Mouse (Mus musculus) hindbrain, embryonic 15.5 days (tissue): ENCODE results near the gene Ctsd. TPM values are rescaled to one million over a fixed set of nuclear protein-coding genes. Genes with fewer than 3 reads are reported as not detected.
"Not testable (repeated sequence)": the region's sequence is repeated elsewhere in the genome, so short reads cannot be mapped to it uniquely, and the experiment has no call there.

ENCODE experiments used
- ATAC-seq: fragments of 200-750 bp; cut with Nextera tagmentation; 2 replicates; pipeline ENCODE4 v1.8.0; 2017; ENCODE audit warnings: low read depth, moderate number of reproducible peaks, moderate TSS enrichment; ENCODE audit not compliant: low FRiP score
- H3K27ac ChIP-seq: fragments of 300-500 bp; sonication (generic); replicated peaks from 2 replicates; pipeline ENCODE4 v1.5.1; 2015; ENCODE audit warnings: mild to moderate bottlenecking, inconsistent platforms
- H3K27me3 ChIP-seq: fragments of 300-500 bp; sonication (generic); 2 replicates; pipeline ENCODE4 v1.6.1; 2015; ENCODE audit warnings: control low read depth, inconsistent platforms
- H3K36me3 ChIP-seq: fragments of 300-500 bp; sonication (generic); 2 replicates; pipeline ENCODE4 v1.6.1; 2015; ENCODE audit warnings: control low read depth, inconsistent platforms
- H3K4me1 ChIP-seq: fragments of 300-500 bp; sonication (generic); replicated peaks from 2 replicates; pipeline ENCODE4 v1.6.1; 2015; ENCODE audit warnings: control low read depth, inconsistent platforms
- H3K4me2 ChIP-seq: fragments of 300-500 bp; sonication (generic); 2 replicates; pipeline ENCODE4 v1.6.1; 2015; ENCODE audit warnings: moderate library complexity, mild to moderate bottlenecking, inconsistent platforms
- H3K4me3 ChIP-seq: fragments of 300-500 bp; sonication (generic); 2 replicates; pipeline ENCODE4 v1.5.1; 2015; ENCODE audit warnings: mild to moderate bottlenecking, inconsistent platforms
- H3K9ac ChIP-seq: fragments of 300-500 bp; sonication (generic); 2 replicates; pipeline ENCODE4 v1.6.1; 2015; ENCODE audit warnings: inconsistent platforms
- H3K9me3 ChIP-seq: fragments of 300-500 bp; sonication (generic); 2 replicates; pipeline ENCODE4 v1.6.1; 2016; ENCODE audit warnings: control low read depth, inconsistent platforms
- WGBS: fragments of 180-500 bp; shearing (Covaris S2); methylation state at CpG from one replicate; pipeline ENCODE4 v1.1.7; 2015; 5-methylcytosine and 5-hydroxymethylcytosine counted together
- polyA plus RNA-seq: library from polyadenylated mRNA; unstranded; fragments of >200 nt; fragmentation: Nextera tagmentation; extraction: Ambion mirVana; gene quantifications from 2 replicates; pipeline ENCODE4 v1.2.1, GENCODE M21; 2015

Gene Ctsd
- polyA plus RNA-seq, 1 experiment from 2014 or later: 306 TPM

- Histone ChIP-seq H3K27me3 (no peaks in the 10 kb centered on the region), H3K4me3 (no peak overlapping the region), H3K27ac (no peak overlapping the region), H3K36me3 (no peaks in the 10 kb centered on the region), H3K9me3 (no peaks in the 10 kb centered on the region), H3K4me2 (no peak overlapping the region), H3K9ac (no peak overlapping the region), H3K4me1 (no peaks in the 10 kb centered on the region)
- ATAC-seq: no peak
- 97% methylated on average over 2 of the region's 2 CpGs for WGBS
Observed at GRCm38 (mm10) chr7:142418027-142418426, 30.2 kb upstream of the Ctsd start.

- Histone ChIP-seq H3K4me1 (no peaks in the 10 kb centered on the region), H3K4me3 (no peak overlapping the region), H3K4me2 (no peak overlapping the region), H3K9me3 (no peaks in the 10 kb centered on the region), H3K9ac (no peak overlapping the region), H3K36me3 (no peaks in the 10 kb centered on the region), H3K27ac (no peak overlapping the region), H3K27me3 (no peaks in the 10 kb centered on the region)
- ATAC-seq: no peak
- 72% methylated on average over 3 of the region's 3 CpGs for WGBS
Observed at GRCm38 (mm10) chr7:142416225-142416624, 28.4 kb upstream of the Ctsd start.

- no peaks in the 10 kb centered on the region for H3K36me3 ChIP-seq
- H3K4me2 ChIP-seq: no peak overlapping the region
- 70% methylated on average over 4 of the region's 4 CpGs for WGBS
- no peaks in the 10 kb centered on the region for H3K4me1 ChIP-seq
- H3K9ac ChIP-seq: no peak overlapping the region
- no peak overlapping the region for H3K4me3 ChIP-seq
- H3K27ac ChIP-seq: no peak overlapping the region
- H3K27me3 ChIP-seq: no peaks in the 10 kb centered on the region
- no peaks in the 10 kb centered on the region for H3K9me3 ChIP-seq
- no peak for ATAC-seq
Observed at GRCm38 (mm10) chr7:142415314-142415713, 27.5 kb upstream of the Ctsd start.

GRCm38 (mm10) chr7:142413285-142413684 lies 25.4 kb upstream of the Ctsd start:
- no peak overlapping the region for H3K4me2 ChIP-seq
- H3K4me1 ChIP-seq: no peaks in the 10 kb centered on the region
- H3K9ac ChIP-seq: no peak overlapping the region
- ATAC-seq: no peak
- no peaks in the 10 kb centered on the region for H3K9me3 ChIP-seq
- WGBS: 90% methylated on average over 6 of the region's 6 CpGs
- no peak overlapping the region for H3K4me3 ChIP-seq
- no peaks in the 10 kb centered on the region for H3K27me3 ChIP-seq
- no peaks in the 10 kb centered on the region for H3K36me3 ChIP-seq
- no peak overlapping the region for H3K27ac ChIP-seq

GRCm38 (mm10) chr7:142409603-142410002 lies 21.8 kb upstream of the Ctsd start:
- H3K4me1 ChIP-seq: no peaks in the 10 kb centered on the region
- H3K9ac ChIP-seq: no peak overlapping the region
- no peaks in the 10 kb centered on the region for H3K36me3 ChIP-seq
- H3K9me3 ChIP-seq: no peaks in the 10 kb centered on the region
- WGBS: 81% methylated on average over 3 of the region's 3 CpGs
- ATAC-seq: no peak
- H3K27me3 ChIP-seq: no peaks in the 10 kb centered on the region
- H3K27ac ChIP-seq: no peak overlapping the region
- no peak overlapping the region for H3K4me2 ChIP-seq
- no peak overlapping the region for H3K4me3 ChIP-seq

GRCm38 (mm10) chr7:142408686-142409085 lies 20.8 kb upstream of the Ctsd start:
- 93% methylated on average over 8 of the region's 8 CpGs for WGBS

GRCm38 (mm10) chr7:142407935-142408334 lies 20.1 kb upstream of the Ctsd start:
- Histone ChIP-seq H3K9ac (no peak overlapping the region), H3K27me3 (no peaks in the 10 kb centered on the region), H3K9me3 (no peaks in the 10 kb centered on the region), H3K4me3 (no peak overlapping the region), H3K27ac (no peak overlapping the region), H3K4me1 (no peaks in the 10 kb centered on the region), H3K36me3 (no peaks in the 10 kb centered on the region), H3K4me2 (no peak overlapping the region)
- WGBS: 77% methylated on average over 4 of the region's 4 CpGs
- ATAC-seq: no peak

More at GRCm38 (mm10) chr7:142408686-142409085, 20.8 kb upstream of the Ctsd start:
- H3K27me3 ChIP-seq: no peaks in the 10 kb centered on the region
- ATAC-seq: no peak
- no peak overlapping the region for H3K27ac ChIP-seq
- H3K36me3 ChIP-seq: no peaks in the 10 kb centered on the region
- H3K4me3 ChIP-seq: no peak overlapping the region
- no peak overlapping the region for H3K9ac ChIP-seq
- H3K9me3 ChIP-seq: no peaks in the 10 kb centered on the region
- no peak overlapping the region for H3K4me2 ChIP-seq
- H3K4me1 ChIP-seq: no peaks in the 10 kb centered on the region

- H3K27ac ChIP-seq, H3K4me1 ChIP-seq, H3K4me2 ChIP-seq, H3K27me3 ChIP-seq, H3K9me3 ChIP-seq, H3K36me3 ChIP-seq, ATAC-seq, H3K9ac ChIP-seq, H3K4me3 ChIP-seq: not testable (repeated sequence)
- WGBS: 79% methylated on average over 5 of the region's 5 CpGs
Observed at GRCm38 (mm10) chr7:142405134-142405533, 17.3 kb upstream of the Ctsd start.

- no peak overlapping the region for H3K4me2 ChIP-seq
- no peaks in the 10 kb centered on the region for H3K4me1 ChIP-seq
- no peak overlapping the region for H3K9ac ChIP-seq
- no peak for ATAC-seq
- no peaks in the 10 kb centered on the region for H3K36me3 ChIP-seq
- H3K27ac ChIP-seq: no peak overlapping the region
- no peak overlapping the region for H3K4me3 ChIP-seq
- no peaks in the 10 kb centered on the region for H3K27me3 ChIP-seq
- 86% methylated on average over 4 of the region's 4 CpGs for WGBS
- H3K9me3 ChIP-seq: no peaks in the 10 kb centered on the region
Observed at GRCm38 (mm10) chr7:142403591-142403990, 15.8 kb upstream of the Ctsd start.

GRCm38 (mm10) chr7:142400750-142401142 lies 12.9 kb upstream of the Ctsd start:
- no peak overlapping the region for H3K9ac ChIP-seq
- no peak overlapping the region for H3K4me2 ChIP-seq
- no peaks in the 10 kb centered on the region for H3K9me3 ChIP-seq
- 47% methylated on average over 7 of the region's 7 CpGs for WGBS
- H3K4me1 ChIP-seq: no peaks in the 10 kb centered on the region
- H3K27ac ChIP-seq: no peak overlapping the region
- H3K27me3 ChIP-seq: no peaks in the 10 kb centered on the region
- H3K36me3 ChIP-seq: no peaks in the 10 kb centered on the region
- ATAC-seq: no peak
- no peak overlapping the region for H3K4me3 ChIP-seq

- ATAC-seq: no peak
- WGBS: 71% methylated on average over 7 of the region's 7 CpGs
- no peak overlapping the region for H3K4me2 ChIP-seq
- no peaks in the 10 kb centered on the region for H3K27me3 ChIP-seq
- no peaks in the 10 kb centered on the region for H3K4me1 ChIP-seq
- H3K27ac ChIP-seq: no peak overlapping the region
- H3K9me3 ChIP-seq: no peaks in the 10 kb centered on the region
- no peak overlapping the region for H3K4me3 ChIP-seq
- H3K9ac ChIP-seq: no peak overlapping the region
- no peaks in the 10 kb centered on the region for H3K36me3 ChIP-seq
Observed at GRCm38 (mm10) chr7:142400112-142400749, 12.4 kb upstream of the Ctsd start.

GRCm38 (mm10) chr7:142399250-142399649 lies 11.4 kb upstream of the Ctsd start:
- H3K9me3 ChIP-seq: no peaks in the 10 kb centered on the region
- no peaks in the 10 kb centered on the region for H3K4me1 ChIP-seq
- WGBS: 87% methylated on average over 1 of the region's 1 CpGs
- ATAC-seq: no peak
- H3K4me2 ChIP-seq: no peak overlapping the region
- no peaks in the 10 kb centered on the region for H3K27me3 ChIP-seq
- no peak overlapping the region for H3K27ac ChIP-seq
- no peaks in the 10 kb centered on the region for H3K36me3 ChIP-seq
- H3K4me3 ChIP-seq: no peak overlapping the region
- no peak overlapping the region for H3K9ac ChIP-seq

- ATAC-seq: no peak
- Histone ChIP-seq H3K4me1 (no peaks in the 10 kb centered on the region), H3K9me3 (no peaks in the 10 kb centered on the region), H3K9ac (no peak overlapping the region), H3K4me3 (no peak overlapping the region), H3K27ac (no peak overlapping the region), H3K4me2 (no peak overlapping the region), H3K27me3 (no peaks in the 10 kb centered on the region), H3K36me3 (no peaks in the 10 kb centered on the region)
- 65% methylated on average over 2 of the region's 2 CpGs for WGBS
Observed at GRCm38 (mm10) chr7:142398052-142398451, 10.2 kb upstream of the Ctsd start.
